Comparison of ENCODE assay signal across 8 mouse cellular contexts in genomic region chr1:64119851-64120250, GRCm38 (mm10). TPM values are rescaled to one million over a fixed set of nuclear protein-coding genes. Genes with fewer than 3 reads are reported as not detected.
A peak's percentile ranks its signal among the peaks of the same experiment; 100 is the strongest.
DNase-seq lines count a peak whose midpoint lies in the region; ATAC-seq and TF ChIP-seq lines count a peak whose summit lies in the region.

No protein-coding gene starts in this region.

- H3K27me3 ChIP-seq in spleen, adult 2 months (ENCODE audit: control insufficient read depth, insufficient read depth, low read length): no peaks in the 10 kb centered on the region; the same call in 1 of the 2 replicates
- no peaks in the 10 kb centered on the region for H3K27me3 ChIP-seq in heart, embryonic 10.5 days (ENCODE audit: insufficient read depth, poor library complexity, severe bottlenecking)
- no peaks in the 10 kb centered on the region for H3K27me3 ChIP-seq in kidney, embryonic 14.5 days (ENCODE audit: control insufficient read depth, insufficient read depth, low read length)
- H3K27me3 ChIP-seq in liver, embryonic 13.5 days: peaks cover 17% of the 10 kb centered on the region
- no peaks in the 10 kb centered on the region for H3K27me3 ChIP-seq in neural tube, embryonic 13.5 days

- no peak for TF ChIP-seq POLR2A in spleen, adult 2 months (IDR thresholded peaks at IDR 0.05; ENCODE audit: low read depth, low read length)
- TF ChIP-seq POLR2A in cortical plate, adult 2 months (IDR thresholded peaks at IDR 0.05; ENCODE audit: extremely low read depth, insufficient read depth, low read length): no peak

- WGBS in spleen, adult 2 months: 34% methylated on average over 8 of the region's 8 CpGs
- WGBS in heart, embryonic 10.5 days: 1% methylated on average over 8 of the region's 8 CpGs
- WGBS in kidney, embryonic 14.5 days: 4% methylated on average over 8 of the region's 8 CpGs
- WGBS in liver, embryonic 13.5 days (ENCODE audit: insufficient replicate concordance): 4% methylated on average over 8 of the region's 8 CpGs
- WGBS in neural tube, embryonic 13.5 days: 6% methylated on average over 8 of the region's 8 CpGs

- no peaks in the 10 kb centered on the region for H3K36me3 ChIP-seq in spleen, adult 2 months (ENCODE audit: control insufficient read depth, insufficient read depth, low read length)
- no peaks in the 10 kb centered on the region for H3K36me3 ChIP-seq in heart, embryonic 10.5 days
- no peaks in the 10 kb centered on the region for H3K36me3 ChIP-seq in kidney, embryonic 14.5 days (ENCODE audit: control insufficient read depth, insufficient read depth, low read length)
- no peaks in the 10 kb centered on the region for H3K36me3 ChIP-seq in liver, embryonic 13.5 days
- H3K36me3 ChIP-seq in neural tube, embryonic 13.5 days: no peaks in the 10 kb centered on the region

- no peaks in the 10 kb centered on the region for H3K9me3 ChIP-seq in heart, embryonic 10.5 days
- H3K9me3 ChIP-seq in kidney, embryonic 14.5 days (ENCODE audit: control insufficient read depth, low read length): no peaks in the 10 kb centered on the region
- H3K9me3 ChIP-seq in liver, embryonic 13.5 days (replicated peaks): no peaks in the 10 kb centered on the region
- H3K9me3 ChIP-seq in neural tube, embryonic 13.5 days: no peaks in the 10 kb centered on the region

- no peak for ATAC-seq in kidney, embryonic 14.5 days (ENCODE audit: low FRiP score, low TSS enrichment)
- ATAC-seq in liver, embryonic 13.5 days (ENCODE audit: low read depth): no peak
- ATAC-seq in neural tube, embryonic 13.5 days (ENCODE audit: low read depth): no peak

- TF ChIP-seq CTCF in spleen, adult 2 months (IDR thresholded peaks at IDR 0.05; ENCODE audit: extremely low read depth, insufficient read depth, insufficient read length, insufficient replicate concordance): no peak
- no peak for TF ChIP-seq CTCF in cortical plate, adult 2 months (IDR thresholded peaks at IDR 0.05; ENCODE audit: extremely low read depth, insufficient read depth, low read length)

- DNase-seq in spleen, adult 2 months (ENCODE audit: low read depth in 1 of 2, low spot score in 2 of 2): no peak
- DNase-seq in spleen, postnatal 4 days (ENCODE audit: low spot score in 2 of 2): no peak
- no peak for DNase-seq in heart, embryonic 10.5 days (ENCODE audit: low spot score)
- DNase-seq in liver, embryonic 13.5 days: no peak
- no peak for DNase-seq in natural killer cell, adult 2 months (ENCODE audit: low spot score in 2 of 2)

- H3K4me1 ChIP-seq in spleen, adult 2 months (ENCODE audit: control insufficient read depth, insufficient read depth, insufficient read length): peaks cover 4% of the 10 kb centered on the region; the same call in 1 of the 2 replicates
- peaks cover 16% of the 10 kb centered on the region for H3K4me1 ChIP-seq in cortical plate, adult 2 months (ENCODE audit: control insufficient read depth, insufficient read depth, low read length)
- H3K4me1 ChIP-seq in heart, embryonic 10.5 days: peaks cover 44% of the 10 kb centered on the region
- peaks cover 17% of the 10 kb centered on the region; the same call in 1 of the 2 replicates for H3K4me1 ChIP-seq in kidney, embryonic 14.5 days (ENCODE audit: control insufficient read depth, insufficient read depth, low read length)
- peaks cover 34% of the 10 kb centered on the region for H3K4me1 ChIP-seq in liver, embryonic 13.5 days (replicated peaks)
- peaks cover 56% of the 10 kb centered on the region for H3K4me1 ChIP-seq in neural tube, embryonic 13.5 days (replicated peaks)

- peak overlapping the region; percentile 63 for H3K4me3 ChIP-seq in spleen, adult 2 months (ENCODE audit: extremely low read depth, insufficient read depth, insufficient read length)
- peak overlapping the region; percentile 86 for H3K4me3 ChIP-seq in cortical plate, adult 2 months (ENCODE audit: insufficient read depth, low read length)
- H3K4me3 ChIP-seq in heart, embryonic 10.5 days: peak overlapping the region; percentile 77
- peak overlapping the region; percentile 85 for H3K4me3 ChIP-seq in kidney, embryonic 14.5 days (ENCODE audit: low read length)
- H3K4me3 ChIP-seq in liver, embryonic 13.5 days (replicated peaks): peak overlapping the region; percentile 77
- H3K4me3 ChIP-seq in neural tube, embryonic 13.5 days: peak overlapping the region; percentile 62

- H3K27ac ChIP-seq in spleen, adult 2 months (ENCODE audit: insufficient read depth, low read length): peak overlapping the region; percentile 60
- peak overlapping the region; percentile 93 for H3K27ac ChIP-seq in cortical plate, adult 2 months (ENCODE audit: insufficient read depth, low read length)
- H3K27ac ChIP-seq in heart, embryonic 10.5 days: peak overlapping the region; percentile 100
- H3K27ac ChIP-seq in kidney, embryonic 14.5 days (ENCODE audit: low read depth, low read length): peak overlapping the region; percentile 100
- H3K27ac ChIP-seq in liver, embryonic 13.5 days: peak overlapping the region; percentile 73
- H3K27ac ChIP-seq in neural tube, embryonic 13.5 days (replicated peaks): peak overlapping the region; percentile 100

- H3K9ac ChIP-seq in kidney, embryonic 14.5 days (ENCODE audit: low read depth, low read length): peak overlapping the region; percentile 84
- peak overlapping the region; percentile 68 for H3K9ac ChIP-seq in liver, embryonic 13.5 days
- H3K9ac ChIP-seq in neural tube, embryonic 13.5 days: peak overlapping the region; percentile 100

- H3K4me2 ChIP-seq in kidney, embryonic 14.5 days (replicated peaks; ENCODE audit: low read depth, low read length): peak overlapping the region; percentile 76
- H3K4me2 ChIP-seq in liver, embryonic 13.5 days: peak overlapping the region; percentile 94
- peak overlapping the region; percentile 58 for H3K4me2 ChIP-seq in neural tube, embryonic 13.5 days

RNA-seq across cellular contexts. Expression of gene Klf7, which starts 2.2 kb away (rescaled TPM):
- polyA plus RNA-seq in spleen, adult 2 months (2012; rRNA removed): 9.2 and 11.5 TPM in 2 replicates
- 18.4 and 18.6 TPM in 2 replicates for polyA plus RNA-seq in cortical plate, adult 2 months (2012; rRNA removed)
- polyA plus RNA-seq in heart, embryonic 10.5 days (2016; fragmentation: Nextera tagmentation; extraction: Ambion mirVana): 15.1 and 15.8 TPM in 2 replicates
- 18.1 and 21.0 TPM in 2 replicates for polyA plus RNA-seq in kidney, embryonic 14.5 days (2014; fragmentation: Nextera tagmentation; extraction: Ambion mirVana)
- polyA plus RNA-seq in liver, embryonic 13.5 days (2015; fragmentation: Nextera tagmentation; extraction: Ambion mirVana): 5.6 and 7.3 TPM in 2 replicates
- polyA plus RNA-seq in neural tube, embryonic 13.5 days (2015; fragmentation: Nextera tagmentation; extraction: Ambion mirVana): 78.7 and 86.4 TPM in 2 replicates
